Mouse (Mus musculus) embryonic facial prominence, embryonic 13.5 days (tissue): ENCODE data around the gene Ceacam3. TPM values are rescaled to one million over a fixed set of nuclear protein-coding genes. Genes with fewer than 3 reads are reported as not detected.
"Not testable (repeated sequence)": the region's sequence is repeated elsewhere in the genome, so short reads cannot be mapped to it uniquely, and the experiment has no call there.

ENCODE experiments used
- ATAC-seq: fragments of 200-750 bp; cut with Nextera tagmentation; 2 replicates; pipeline ENCODE4 v1.8.0; 2017; ENCODE audit warnings: low read depth; ENCODE audit not compliant: insufficient number of reproducible peaks, insufficient read depth, low FRiP score, low TSS enrichment
- H3K27ac ChIP-seq: fragments of 300-500 bp; sonication (generic); 2 replicates; pipeline ENCODE4 v1.5.1; 2015; ENCODE audit warnings: moderate library complexity, mild to moderate bottlenecking, inconsistent platforms
- H3K27me3 ChIP-seq: fragments of 300-500 bp; sonication (generic); 2 replicates; pipeline ENCODE4 v1.6.1; 2015; ENCODE audit warnings: mild to moderate bottlenecking, inconsistent platforms
- H3K36me3 ChIP-seq: fragments of 300-500 bp; sonication (generic); 2 replicates; pipeline ENCODE4 v1.6.1; 2015; ENCODE audit warnings: mild to moderate bottlenecking, inconsistent platforms
- H3K4me1 ChIP-seq: fragments of 300-500 bp; sonication (generic); 2 replicates; pipeline ENCODE4 v1.6.1; 2015; ENCODE audit warnings: inconsistent platforms
- H3K4me2 ChIP-seq: fragments of 300-500 bp; sonication (generic); 2 replicates; pipeline ENCODE4 v1.6.1; 2015; ENCODE audit warnings: moderate library complexity, mild to moderate bottlenecking, inconsistent platforms
- H3K4me3 ChIP-seq: fragments of 300-500 bp; sonication (generic); 2 replicates; pipeline ENCODE4 v1.5.1; 2015; ENCODE audit warnings: mild to moderate bottlenecking, inconsistent platforms
- H3K9ac ChIP-seq: fragments of 300-500 bp; sonication (generic); 2 replicates; pipeline ENCODE4 v1.6.1; 2015; ENCODE audit warnings: mild to moderate bottlenecking, inconsistent platforms
- H3K9me3 ChIP-seq: fragments of 300-500 bp; sonication (generic); 2 replicates; pipeline ENCODE4 v1.6.1; 2016; ENCODE audit warnings: inconsistent platforms
- WGBS: fragments of 180-500 bp; shearing (Covaris S2); methylation state at CpG from one replicate; pipeline ENCODE4 v1.1.7; 2015; ENCODE audit warnings: mixed read lengths; 5-methylcytosine and 5-hydroxymethylcytosine counted together
- polyA plus RNA-seq: library from polyadenylated mRNA; unstranded; fragments of >200 nt; fragmentation: Nextera tagmentation; extraction: Ambion mirVana; gene quantifications from 2 replicates; pipeline ENCODE4 v1.2.1, GENCODE M21; 2015

Gene Ceacam3
- polyA plus RNA-seq = not detected in 2 replicates

- no peak for ATAC-seq
- Histone ChIP-seq H3K36me3 (no peaks in the 10 kb centered on the region), H3K4me3 (no peak within 1 kb of the TSS), H3K27ac (no peak within 1 kb of the TSS), H3K27me3 (no peaks in the 10 kb centered on the region), H3K9ac (no peak within 1 kb of the TSS), H3K4me1 (no peaks in the 10 kb centered on the region), H3K4me2 (no peak within 1 kb of the TSS), H3K9me3 (peaks cover 6% of the 10 kb centered on the region)
- 90% methylated on average over 2 of the region's 2 CpGs for WGBS
These were observed at the start of gene Ceacam3 for GRCm38 (mm10) chr7:17149931-17150330. TSS of gene Ceacam3 (plus strand) at chr7:17150282.

GRCm38 (mm10) chr7:17101631-17102030 lies 48.5 kb upstream of the Ceacam3 start:
- not testable (repeated sequence) for H3K36me3 ChIP-seq, ATAC-seq, H3K4me1 ChIP-seq, H3K27ac ChIP-seq, H3K9ac ChIP-seq, H3K4me3 ChIP-seq, H3K9me3 ChIP-seq, H3K4me2 ChIP-seq, H3K27me3 ChIP-seq
- 89% methylated on average over 13 of the region's 13 CpGs for WGBS

- Histone ChIP-seq H3K9me3 (no peaks in the 10 kb centered on the region), H3K4me2 (no peak overlapping the region), H3K4me3 (no peak overlapping the region), H3K4me1 (no peaks in the 10 kb centered on the region), H3K27me3 (no peaks in the 10 kb centered on the region), H3K9ac (no peak overlapping the region), H3K36me3 (no peaks in the 10 kb centered on the region), H3K27ac (no peak overlapping the region)
- WGBS = 79% methylated on average over 1 of the region's 1 CpGs
- no peak for ATAC-seq
These were observed 14.8 kb upstream of the Ceacam3 start for GRCm38 (mm10) chr7:17135307-17135706.

GRCm38 (mm10) chr7:17155634-17156033 lies 5.6 kb downstream of the Ceacam3 start:
- H3K9ac ChIP-seq = no peak overlapping the region
- H3K4me1 ChIP-seq = no peaks in the 10 kb centered on the region
- no peak overlapping the region for H3K27ac ChIP-seq
- no peak overlapping the region for H3K4me2 ChIP-seq
- no peak overlapping the region for H3K4me3 ChIP-seq
- no peaks in the 10 kb centered on the region for H3K36me3 ChIP-seq
- no peaks in the 10 kb centered on the region for H3K27me3 ChIP-seq
- ATAC-seq = no peak
- peaks cover 8% of the 10 kb centered on the region; the same call in 1 of the 2 replicates for H3K9me3 ChIP-seq
- WGBS = 36% methylated on average over 2 of the region's 2 CpGs

- no peak overlapping the region for H3K4me2 ChIP-seq
- 70% methylated on average over 3 of the region's 3 CpGs for WGBS
- H3K27ac ChIP-seq = no peak overlapping the region
- H3K4me3 ChIP-seq = no peak overlapping the region
- H3K9me3 ChIP-seq = peaks cover 11% of the 10 kb centered on the region; the same call in 1 of the 2 replicates
- H3K36me3 ChIP-seq = no peaks in the 10 kb centered on the region
- no peak for ATAC-seq
- H3K4me1 ChIP-seq = no peaks in the 10 kb centered on the region
- H3K27me3 ChIP-seq = no peaks in the 10 kb centered on the region
- H3K9ac ChIP-seq = no peak overlapping the region
These were observed 7.0 kb downstream of the Ceacam3 start for GRCm38 (mm10) chr7:17156885-17157677.

GRCm38 (mm10) chr7:17159011-17159410 lies 8.9 kb downstream of the Ceacam3 start:
- Histone ChIP-seq H3K27me3 (no peaks in the 10 kb centered on the region), H3K4me3 (no peak overlapping the region), H3K9me3 (peaks cover 11% of the 10 kb centered on the region; the same call in 1 of the 2 replicates), H3K36me3 (no peaks in the 10 kb centered on the region), H3K4me1 (no peaks in the 10 kb centered on the region), H3K9ac (no peak overlapping the region), H3K4me2 (no peak overlapping the region), H3K27ac (no peak overlapping the region)
- no peak for ATAC-seq
- 85% methylated on average over 7 of the region's 7 CpGs for WGBS

GRCm38 (mm10) chr7:17171827-17172226 lies 21.7 kb downstream of the Ceacam3 start:
- Histone ChIP-seq H3K9ac (no peak overlapping the region), H3K9me3 (peaks cover 15% of the 10 kb centered on the region; the same call in 1 of the 2 replicates), H3K4me1 (no peaks in the 10 kb centered on the region), H3K36me3 (no peaks in the 10 kb centered on the region), H3K4me3 (no peak overlapping the region), H3K27ac (no peak overlapping the region), H3K4me2 (no peak overlapping the region), H3K27me3 (no peaks in the 10 kb centered on the region)
- ATAC-seq = no peak
- 84% methylated on average over 4 of the region's 4 CpGs for WGBS

GRCm38 (mm10) chr7:17203177-17203576 lies 53.1 kb downstream of the Ceacam3 start, which contains the start of gene Psg29:
TSS of gene Psg29 (plus strand) at chr7:17203477.
- H3K9ac ChIP-seq = no peak within 1 kb of the TSS
- peaks cover 8% of the 10 kb centered on the region; the same call in 1 of the 2 replicates for H3K9me3 ChIP-seq
- H3K4me1 ChIP-seq = no peaks in the 10 kb centered on the region
- no peak within 1 kb of the TSS for H3K4me2 ChIP-seq
- no peak for ATAC-seq
- H3K36me3 ChIP-seq = no peaks in the 10 kb centered on the region
- no peak within 1 kb of the TSS for H3K4me3 ChIP-seq
- H3K27me3 ChIP-seq = no peaks in the 10 kb centered on the region
- H3K27ac ChIP-seq = no peak within 1 kb of the TSS

- 61% methylated on average over 3 of the region's 3 CpGs for whole genome bisulfite sequencing
- Histone ChIP-seq H3K9ac (no peak overlapping the region), H3K9me3 (peaks cover 11% of the 10 kb centered on the region)
These were observed 55.6 kb downstream of the Ceacam3 start for GRCm38 (mm10) chr7:17205530-17206184.

More at GRCm38 (mm10) chr7:17205530-17206184, 55.6 kb downstream of the Ceacam3 start:
- no peaks in the 10 kb centered on the region for H3K4me1 ChIP-seq
- no peak overlapping the region for H3K4me3 ChIP-seq
- no peak overlapping the region for H3K4me2 ChIP-seq
- no peak for ATAC-seq
- no peaks in the 10 kb centered on the region for H3K36me3 ChIP-seq
- H3K27me3 ChIP-seq = no peaks in the 10 kb centered on the region
- no peak overlapping the region for H3K27ac ChIP-seq

Other genes with a start within 250 kb of the Ceacam3 start
- gene Ptgir, start 243.8 kb upstream of the Ceacam3 start, polyA plus RNA-seq = 1.2 TPM in 2 replicates
- gene Calm3, start 226.2 kb upstream of the Ceacam3 start, polyA plus RNA-seq = 104 and 111 TPM in 2 replicates
- gene Pnmal2, start 205.6 kb upstream of the Ceacam3 start, polyA plus RNA-seq = 10.5 and 10.9 TPM in 2 replicates
- 1.2 and 1.7 TPM in 2 replicates for gene Pnmal1, start 190.6 kb upstream of the Ceacam3 start, polyA plus RNA-seq
- gene Gm42372, start 167.2 kb upstream of the Ceacam3 start, polyA plus RNA-seq = 0.18 and 0.25 TPM in 2 replicates
- 20.7 and 22.1 TPM in 2 replicates for gene Ccdc8, start 157.6 kb upstream of the Ceacam3 start, polyA plus RNA-seq
- gene Ppp5c, start 122.4 kb upstream of the Ceacam3 start, polyA plus RNA-seq = 109 and 112 TPM in 2 replicates
- 14.7 and 16.5 TPM in 2 replicates for gene Hif3a, start 87.9 kb upstream of the Ceacam3 start, polyA plus RNA-seq
- gene Psg16, start 76.2 kb upstream of the Ceacam3 start, polyA plus RNA-seq = 0.14 and 0.21 TPM in 2 replicates
- not detected in 2 replicates for gene Psg29, start 53.2 kb downstream of the Ceacam3 start, polyA plus RNA-seq